Mouse (Mus musculus) midbrain, embryonic 12.5 days (tissue): ENCODE measurements around the gene Sult2b1. TPM values are rescaled to one million over a fixed set of nuclear protein-coding genes. Genes with fewer than 3 reads are reported as not detected.

ENCODE experiments used
- ATAC-seq: fragments of 200-750 bp; cut with Nextera tagmentation; 2 replicates; pipeline ENCODE4 v1.8.0; 2017; ENCODE audit warnings: low read depth, moderate TSS enrichment, moderate library complexity; ENCODE audit not compliant: low FRiP score
- H3K27ac ChIP-seq: fragments of 300-500 bp; sonication (generic); replicated peaks from 2 replicates; pipeline ENCODE4 v1.5.1; 2016; ENCODE audit warnings: mild to moderate bottlenecking
- H3K27me3 ChIP-seq: fragments of 300-500 bp; sonication (generic); 2 replicates; pipeline ENCODE4 v1.6.1; 2016; ENCODE audit warnings: mild to moderate bottlenecking
- H3K36me3 ChIP-seq: fragments of 300-500 bp; sonication (generic); 2 replicates; pipeline ENCODE4 v1.6.1; 2016
- H3K4me1 ChIP-seq: fragments of 300-500 bp; sonication (generic); 2 replicates; pipeline ENCODE4 v1.6.1; 2016
- H3K4me2 ChIP-seq: fragments of 300-500 bp; sonication (generic); replicated peaks from 2 replicates; pipeline ENCODE4 v1.6.1; 2016; ENCODE audit warnings: mild to moderate bottlenecking, moderate library complexity
- H3K4me3 ChIP-seq: fragments of 300-500 bp; sonication (generic); 2 replicates; pipeline ENCODE4 v1.5.1; 2016; ENCODE audit warnings: mild to moderate bottlenecking
- H3K9ac ChIP-seq: fragments of 300-500 bp; sonication (generic); replicated peaks from 2 replicates; pipeline ENCODE4 v1.6.1; 2016; ENCODE audit warnings: mild to moderate bottlenecking, moderate library complexity
- H3K9me3 ChIP-seq: fragments of 300-500 bp; sonication (generic); 2 replicates; pipeline ENCODE4 v1.6.1; 2016; ENCODE audit warnings: mild to moderate bottlenecking
- WGBS: fragments of 180-500 bp; shearing (Covaris S2); methylation state at CpG from one replicate; pipeline ENCODE4 v1.1.7; 2016; 5-methylcytosine and 5-hydroxymethylcytosine counted together
- polyA plus RNA-seq: library from polyadenylated mRNA; unstranded; fragments of >200 nt; fragmentation: Nextera tagmentation; extraction: Ambion mirVana; gene quantifications from 2 replicates; pipeline ENCODE4 v1.2.1, GENCODE M21; 2016

Sult2b1 gene
- polyA plus RNA-seq: 1.5 and 2.2 TPM in 2 replicates

- Histone ChIP-seq H3K4me1 (peaks cover 29% of the 10 kb centered on the region), H3K36me3 (peaks cover 26% of the 10 kb centered on the region), H3K4me2 (peak within 1 kb of the TSS; percentile 73), H3K27ac (peak within 1 kb of the TSS; percentile 93), H3K9ac (peak within 1 kb of the TSS; percentile 95), H3K4me3 (peak within 1 kb of the TSS; percentile 87), H3K27me3 (peaks cover 15% of the 10 kb centered on the region; the same call in 1 of the 2 replicates), H3K9me3 (no peaks in the 10 kb centered on the region)
- peak; percentile 55 for ATAC-seq
- WGBS: 20% methylated on average over 20 of the region's 20 CpGs
These were observed at the start of gene Sult2b1 for GRCm38 (mm10) chr7:45784524-45785372. Gene Sult2b1 (minus strand): TSS chr7:45784669.

GRCm38 (mm10) chr7:45833924-45834323 is 49.5 kb upstream of the Sult2b1 start:
- H3K4me1 ChIP-seq: peaks cover 32% of the 10 kb centered on the region
- WGBS: 5% methylated on average over 18 of the region's 31 CpGs
- H3K36me3 ChIP-seq: no peaks in the 10 kb centered on the region
- H3K27me3 ChIP-seq: peaks cover 66% of the 10 kb centered on the region
- no peak overlapping the region for H3K9ac ChIP-seq
- H3K9me3 ChIP-seq: no peaks in the 10 kb centered on the region
- ATAC-seq: no peak
- no peak overlapping the region for H3K27ac ChIP-seq
- H3K4me2 ChIP-seq: peak overlapping the region; percentile 41
- peak overlapping the region; percentile 33 for H3K4me3 ChIP-seq

- Histone ChIP-seq H3K27me3 (peaks cover 65% of the 10 kb centered on the region), H3K4me3 (peak overlapping the region; percentile 33), H3K36me3 (peaks cover 5% of the 10 kb centered on the region; the same call in 1 of the 2 replicates), H3K9me3 (no peaks in the 10 kb centered on the region), H3K27ac (no peak overlapping the region), H3K4me2 (peak overlapping the region; percentile 41), H3K4me1 (peaks cover 32% of the 10 kb centered on the region), H3K9ac (0 out of 2 replicates have a peak overlapping the region, but pooled peaks have one; percentile 24)
- ATAC-seq: no peak
- WGBS: 2% methylated on average over 57 of the region's 86 CpGs
These were observed 48.8 kb upstream of the Sult2b1 start for GRCm38 (mm10) chr7:45833148-45833790.

- Histone ChIP-seq H3K27ac (no peak overlapping the region), H3K4me3 (peak overlapping the region; percentile 33), H3K36me3 (peaks cover 13% of the 10 kb centered on the region), H3K9me3 (no peaks in the 10 kb centered on the region), H3K4me1 (peaks cover 32% of the 10 kb centered on the region), H3K9ac (no peak overlapping the region; the same call in 1 of the 2 replicates), H3K27me3 (peaks cover 60% of the 10 kb centered on the region), H3K4me2 (peak overlapping the region; percentile 41; the same call in 1 of the 2 replicates)
- WGBS: 7% methylated on average over 30 of the region's 30 CpGs
- no peak for ATAC-seq
These were observed 48.0 kb upstream of the Sult2b1 start for GRCm38 (mm10) chr7:45832428-45832827.

GRCm38 (mm10) chr7:45831128-45831525 is 46.7 kb upstream of the Sult2b1 start:
- Histone ChIP-seq H3K27ac (peak overlapping the region; percentile 71; the same call in 1 of the 2 replicates), H3K4me3 (peak overlapping the region; percentile 79), H3K4me2 (peak overlapping the region; percentile 78), H3K9ac (no peak overlapping the region), H3K9me3 (no peaks in the 10 kb centered on the region), H3K4me1 (peaks cover 32% of the 10 kb centered on the region), H3K36me3 (peaks cover 26% of the 10 kb centered on the region), H3K27me3 (peaks cover 49% of the 10 kb centered on the region)
- WGBS: 18% methylated on average over 5 of the region's 5 CpGs
- peak; percentile 55; the same call in 1 of the 2 replicates for ATAC-seq

DNA sequence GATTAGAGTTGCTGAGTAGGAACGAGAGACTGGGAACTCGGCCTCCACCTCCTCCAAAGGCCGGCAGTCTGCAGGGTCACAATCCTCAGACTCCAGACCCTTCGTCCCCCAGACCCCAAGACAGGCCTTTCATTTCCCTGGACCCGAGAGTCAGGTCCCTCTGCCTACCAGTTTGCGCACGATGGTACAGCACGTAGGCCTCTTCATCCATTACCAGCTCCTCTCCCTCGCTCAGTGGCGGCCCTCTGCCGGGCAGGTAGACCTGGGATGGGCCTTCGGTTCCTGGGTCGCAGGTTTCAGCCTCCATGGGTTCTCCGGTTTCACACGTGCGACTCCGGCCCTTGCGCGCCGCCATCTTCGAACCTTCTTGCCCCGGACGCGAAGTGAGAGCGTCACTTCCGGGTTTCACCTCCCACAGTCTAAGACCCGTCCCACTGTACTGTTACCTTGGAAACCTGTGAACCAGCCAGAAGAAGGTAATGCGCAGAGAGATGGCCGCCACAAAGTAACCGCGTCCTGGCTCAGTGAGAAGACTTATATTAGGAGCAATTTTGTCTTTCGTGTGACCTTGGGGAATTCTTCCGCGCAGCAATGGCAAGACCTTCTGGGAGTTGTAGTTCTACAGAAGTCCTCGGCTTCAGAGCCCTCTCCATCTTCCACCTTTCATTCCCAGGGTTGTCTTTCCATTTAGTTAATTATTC is 46.1 kb upstream of the Sult2b1 start, which contains the start of gene Grwd1:
Grwd1 (minus strand) TSS at position 518 of the 701 bp plus-strand sequence.
- H3K4me3 ChIP-seq: peak within 1 kb of the TSS; percentile 79
- peak within 1 kb of the TSS; percentile 63 for H3K9ac ChIP-seq
- H3K4me2 ChIP-seq: peak within 1 kb of the TSS; percentile 78
- no peaks in the 10 kb centered on the region for H3K9me3 ChIP-seq
- peaks cover 45% of the 10 kb centered on the region for H3K27me3 ChIP-seq
- WGBS: under 1% methylated on average over 35 of the region's 35 CpGs
- peaks cover 32% of the 10 kb centered on the region for H3K36me3 ChIP-seq
- H3K4me1 ChIP-seq: peaks cover 32% of the 10 kb centered on the region
- peak within 1 kb of the TSS; percentile 71 for H3K27ac ChIP-seq
- peak; percentile 89 for ATAC-seq

- peaks cover 6% of the 10 kb centered on the region for H3K27me3 ChIP-seq
- H3K4me1 ChIP-seq: peaks cover 15% of the 10 kb centered on the region
- H3K36me3 ChIP-seq: peaks cover 62% of the 10 kb centered on the region
- ATAC-seq: no peak
- 94% methylated on average over 7 of the region's 7 CpGs for WGBS
- H3K9me3 ChIP-seq: no peaks in the 10 kb centered on the region
- no peak overlapping the region for H3K9ac ChIP-seq
- H3K27ac ChIP-seq: no peak overlapping the region
- no peak overlapping the region for H3K4me2 ChIP-seq
- no peak overlapping the region for H3K4me3 ChIP-seq
These were observed 42.2 kb upstream of the Sult2b1 start for GRCm38 (mm10) chr7:45826631-45827030.

DNA sequence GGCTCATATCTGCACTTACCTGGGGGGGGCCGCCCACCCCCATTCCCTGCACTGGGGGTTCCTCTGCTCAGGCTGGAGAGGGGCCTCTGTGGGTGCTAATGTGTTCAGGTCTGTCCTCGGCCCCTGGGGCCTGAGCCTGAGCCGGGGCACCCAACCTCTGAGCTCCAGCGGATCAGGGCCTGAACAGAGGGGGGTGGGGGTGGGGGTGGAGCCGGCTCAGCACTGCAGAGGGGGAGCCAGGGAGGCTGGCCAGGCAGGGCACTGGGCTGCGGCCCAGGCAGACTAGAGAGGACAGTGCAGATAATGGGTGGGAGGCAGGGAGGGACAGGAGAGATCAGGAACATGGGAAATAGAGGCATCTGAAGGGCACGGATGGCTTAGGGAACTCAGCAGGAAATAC is 40.1 kb upstream of the Sult2b1 start, which contains the start of gene Kcnj14:
Kcnj14 (minus strand) TSS at position 185 of the 400 bp plus-strand sequence.
- H3K27me3 ChIP-seq: peaks cover 14% of the 10 kb centered on the region

DNA sequence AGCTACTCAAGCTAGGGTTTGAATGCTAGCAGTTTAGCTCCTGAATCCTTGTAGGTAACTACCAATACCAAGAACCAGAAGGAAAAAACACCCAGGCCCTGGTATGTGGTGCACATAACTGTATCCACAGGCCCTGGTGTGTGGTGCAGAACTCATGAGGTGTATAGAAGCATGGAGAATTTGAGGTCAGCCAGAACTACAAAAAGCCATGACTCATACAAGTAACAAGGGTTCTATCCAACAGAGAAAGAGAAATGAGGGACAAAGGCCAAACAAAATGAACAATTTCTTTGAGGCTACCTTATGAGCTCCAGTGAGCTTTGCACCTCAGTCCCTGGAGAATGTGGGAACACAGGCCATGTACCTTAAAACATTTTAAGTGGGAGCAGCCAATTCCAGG is 36.4 kb upstream of the Sult2b1 start:
- no peak for ATAC-seq
- no peak overlapping the region for H3K27ac ChIP-seq
- no peak overlapping the region for H3K4me2 ChIP-seq
- no peak overlapping the region for H3K4me3 ChIP-seq
- H3K9me3 ChIP-seq: no peaks in the 10 kb centered on the region
- no peak overlapping the region for H3K9ac ChIP-seq
- H3K27me3 ChIP-seq: peaks cover 25% of the 10 kb centered on the region
- peaks cover 2% of the 10 kb centered on the region for H3K4me1 ChIP-seq
- peaks cover 33% of the 10 kb centered on the region for H3K36me3 ChIP-seq

More for the DNA sequence above, 40.1 kb upstream of the Sult2b1 start, which contains the start of gene Kcnj14:
- Histone ChIP-seq H3K27ac (no peak within 1 kb of the TSS), H3K4me1 (peaks cover 3% of the 10 kb centered on the region), H3K9ac (0 out of 2 replicates have a peak within 1 kb of the TSS, but pooled peaks have one; percentile 24), H3K4me2 (no peak within 1 kb of the TSS), H3K9me3 (no peaks in the 10 kb centered on the region), H3K36me3 (peaks cover 62% of the 10 kb centered on the region), H3K4me3 (no peak within 1 kb of the TSS)
- WGBS: 65% methylated on average over 6 of the region's 7 CpGs
- no peak for ATAC-seq

DNA sequence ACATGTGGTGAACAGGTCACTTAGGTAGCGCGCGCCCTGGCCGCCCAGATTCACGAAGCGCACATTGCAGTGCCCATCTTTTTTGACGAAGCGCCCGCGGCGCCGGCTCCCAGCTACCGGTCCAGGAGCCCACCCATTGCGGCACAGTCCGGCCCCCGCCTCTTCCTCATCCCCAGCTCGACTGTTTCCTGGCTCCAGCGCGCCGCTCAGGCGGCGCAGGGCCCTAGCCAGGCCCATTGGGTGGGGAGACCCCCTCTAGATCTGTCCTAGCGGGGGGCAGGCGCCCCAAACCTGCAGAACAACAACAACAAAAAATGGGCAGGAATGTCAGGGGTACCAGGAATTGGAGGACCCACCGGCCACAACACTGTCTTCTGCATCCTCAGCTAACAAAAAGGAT is 35.4 kb upstream of the Sult2b1 start:
- Histone ChIP-seq H3K27ac (no peak overlapping the region), H3K4me3 (no peak overlapping the region), H3K9ac (no peak overlapping the region), H3K9me3 (no peaks in the 10 kb centered on the region), H3K4me1 (peaks cover 12% of the 10 kb centered on the region), H3K27me3 (peaks cover 25% of the 10 kb centered on the region), H3K4me2 (0 out of 2 replicates have a peak overlapping the region, but pooled peaks have one; percentile 3), H3K36me3 (peaks cover 23% of the 10 kb centered on the region)
- WGBS: 10% methylated on average over 25 of the region's 25 CpGs
- ATAC-seq: no peak

GRCm38 (mm10) chr7:45815984-45816351 is 31.5 kb upstream of the Sult2b1 start:
- Histone ChIP-seq H3K4me1 (peaks cover 28% of the 10 kb centered on the region), H3K4me2 (no peak overlapping the region), H3K27ac (0 out of 2 replicates have a peak overlapping the region, but pooled peaks have one; percentile 65), H3K36me3 (peaks cover 20% of the 10 kb centered on the region), H3K9ac (no peak overlapping the region; the same call in 1 of the 2 replicates), H3K27me3 (peaks cover 25% of the 10 kb centered on the region), H3K9me3 (no peaks in the 10 kb centered on the region), H3K4me3 (no peak overlapping the region)
- no peak for ATAC-seq
- 35% methylated on average over 2 of the region's 2 CpGs for WGBS
